Mouse (Mus musculus) lung, postnatal 0 days (tissue): ENCODE results near the gene Dlgap1. TPM values are rescaled to one million over a fixed set of nuclear protein-coding genes. Genes with fewer than 3 reads are reported as not detected.

Experiments used
- ATAC-seq: fragments of 200-750 bp; cut with Nextera tagmentation; 2 replicates; pipeline ENCODE4 v1.8.0; 2017; ENCODE audit warnings: moderate library complexity
- DNase-seq: peaks from one replicate; pipeline ENCODE4 v3.0.0-alpha.2; 2016; ENCODE audit warnings: low spot score
- H3K27ac ChIP-seq: fragments of 300-500 bp; sonication (generic); 2 replicates; pipeline ENCODE4 v1.5.1; 2014; ENCODE audit warnings: antibody characterized with exemption, mild to moderate bottlenecking, low read length, mixed read lengths
- H3K27me3 ChIP-seq: fragments of 300-500 bp; sonication (generic); replicated peaks from 2 replicates; pipeline ENCODE4 v1.6.1; 2014; ENCODE audit warnings: low read length, mixed read lengths; ENCODE audit not compliant: insufficient read depth
- H3K36me3 ChIP-seq: fragments of 300-500 bp; sonication (generic); 2 replicates; pipeline ENCODE4 v1.6.1; 2014; ENCODE audit warnings: low read length, mixed read lengths; ENCODE audit not compliant: insufficient read depth
- H3K4me1 ChIP-seq: fragments of 300-500 bp; sonication (generic); 2 replicates; pipeline ENCODE4 v1.6.1; 2014; ENCODE audit warnings: antibody characterized with exemption, low read depth, low read length, mixed read lengths; ENCODE audit not compliant: insufficient read depth
- H3K4me2 ChIP-seq: fragments of 300-500 bp; sonication (generic); replicated peaks from 2 replicates; pipeline ENCODE4 v1.6.1; 2014; ENCODE audit warnings: low read depth, mild to moderate bottlenecking, low read length, moderate library complexity, mixed read lengths
- H3K4me3 ChIP-seq: fragments of 300-500 bp; sonication (generic); 2 replicates; pipeline ENCODE4 v1.5.1; 2014; ENCODE audit warnings: low read depth, low read length
- H3K9ac ChIP-seq: fragments of 300-500 bp; sonication (generic); replicated peaks from 2 replicates; pipeline ENCODE4 v1.6.1; 2014; ENCODE audit warnings: low read depth, mild to moderate bottlenecking
- H3K9me3 ChIP-seq: fragments of 300-500 bp; sonication (generic); 2 replicates; pipeline ENCODE4 v1.6.1; 2016; ENCODE audit warnings: low read length, mixed read lengths
- CTCF ChIP-seq: IDR thresholded peaks from 2 replicates; pipeline ENCODE4 v1.5.1; 2016; ENCODE audit warnings: antibody characterized with exemption, mild to moderate bottlenecking
- EP300 ChIP-seq: IDR thresholded peaks from 2 replicates; pipeline ENCODE4 v1.6.1; 2016; ENCODE audit warnings: antibody characterized with exemption, mild to moderate bottlenecking, control low read depth
- WGBS: fragments of 180-500 bp; shearing (Covaris S2); extraction: QIAGEN DNeasy Blood & Tissue Kit; methylation state at CpG from one replicate; pipeline ENCODE4 v1.1.7; 2014; 5-methylcytosine and 5-hydroxymethylcytosine counted together
- polyA plus RNA-seq: library from polyadenylated mRNA; unstranded; fragments of >200 nt; fragmentation: Nextera tagmentation; extraction: Ambion mirVana; gene quantifications from 2 replicates; pipeline ENCODE4 v1.2.1, GENCODE M21; 2015

Gene Dlgap1
- polyA plus RNA-seq, 1 experiment from 2014 or later: 0.26 TPM

DNA sequence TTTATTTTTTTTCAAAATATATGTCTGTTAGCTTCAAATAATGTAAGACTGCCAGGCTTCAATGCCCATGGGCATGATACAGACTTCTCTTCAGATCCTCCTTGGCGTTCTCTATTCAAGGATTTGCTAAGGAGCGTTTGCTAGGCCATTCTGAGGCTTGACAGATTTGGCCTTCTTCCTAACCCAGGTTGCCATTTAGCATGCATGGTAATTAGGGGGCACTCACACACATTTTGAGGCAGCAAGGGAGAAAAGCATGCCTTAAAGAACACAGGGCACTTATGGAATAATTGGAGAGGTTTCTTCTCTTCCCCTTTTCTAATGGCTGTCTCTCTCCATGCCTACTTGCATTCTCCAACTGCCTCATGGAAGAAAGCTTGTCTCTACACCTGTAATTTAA, 53.7 kb downstream of the Dlgap1 start:
- 76% methylated on average over 2 of the region's 2 CpGs for WGBS
- Histone ChIP-seq H3K4me2 (no peak overlapping the region), H3K27me3 (no peaks in the 10 kb centered on the region), H3K4me1 (no peaks in the 10 kb centered on the region), H3K9ac (no peak overlapping the region), H3K4me3 (no peak overlapping the region), H3K27ac (no peak overlapping the region), H3K9me3 (no peaks in the 10 kb centered on the region), H3K36me3 (no peaks in the 10 kb centered on the region)
- no peak for TF ChIP-seq CTCF
- TF ChIP-seq EP300: no peak
- ATAC-seq: no peak
- DNase-seq: no peak

DNA sequence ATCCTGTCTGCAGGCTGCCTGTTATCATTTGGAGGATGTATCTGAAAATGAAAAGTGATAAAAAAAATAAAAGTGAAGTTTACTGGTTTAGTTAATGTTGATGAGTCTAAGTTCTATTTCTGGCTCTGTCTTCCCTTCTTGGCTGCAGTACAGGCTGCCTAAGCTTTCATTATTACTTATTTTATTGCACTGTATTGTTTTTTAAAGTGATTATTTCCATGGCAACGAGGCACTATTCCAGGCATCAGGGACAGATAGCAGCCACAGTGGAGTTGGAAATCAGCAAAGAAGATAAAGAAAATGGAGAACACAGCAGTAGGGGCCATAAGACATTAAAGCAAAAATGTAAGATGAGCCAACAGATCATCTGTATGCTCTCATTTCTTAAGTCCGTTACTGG, 66.0 kb downstream of the Dlgap1 start:
- Histone ChIP-seq H3K9ac (no peak overlapping the region), H3K27ac (no peak overlapping the region), H3K4me1 (no peaks in the 10 kb centered on the region), H3K9me3 (no peaks in the 10 kb centered on the region), H3K36me3 (no peaks in the 10 kb centered on the region), H3K27me3 (no peaks in the 10 kb centered on the region), H3K4me3 (no peak overlapping the region), H3K4me2 (no peak overlapping the region)
- WGBS: 41% methylated on average over 2 of the region's 2 CpGs
- ATAC-seq (no peak), DNase-seq (no peak)
- no peak for TF ChIP-seq EP300
- no peak for TF ChIP-seq CTCF

DNA sequence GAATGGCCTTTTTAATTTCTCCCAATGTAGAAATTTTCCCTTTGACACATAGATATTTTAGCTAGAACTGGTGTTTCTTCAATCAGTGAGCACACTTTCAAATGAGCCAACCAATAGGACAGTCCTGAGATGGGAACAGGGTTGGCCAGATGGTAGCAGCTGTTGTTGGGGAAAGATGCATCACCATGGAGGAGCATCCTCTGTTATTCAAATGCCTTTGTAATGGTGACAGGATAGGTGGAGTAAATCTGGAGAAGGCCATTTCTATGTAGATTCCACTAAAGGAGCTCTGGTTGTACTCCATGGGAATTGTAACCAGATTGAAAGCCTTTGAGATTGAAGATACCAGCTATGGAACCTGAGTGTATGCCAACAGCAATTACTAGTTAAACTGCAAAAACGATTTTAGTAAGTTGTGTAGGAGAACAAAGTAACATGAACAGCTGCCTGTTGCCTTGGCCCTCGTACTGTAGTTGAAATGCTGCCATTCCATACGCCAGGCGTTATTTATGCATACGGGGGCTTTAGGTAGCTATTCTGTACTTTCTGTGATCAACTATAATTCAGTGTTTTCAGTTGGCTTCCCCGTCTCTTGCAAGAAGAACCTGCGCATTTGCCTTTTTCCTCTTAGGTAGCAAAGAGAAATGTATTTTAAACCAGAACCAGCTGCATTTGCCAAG, 72.0 kb downstream of the Dlgap1 start:
- H3K9ac ChIP-seq: no peak overlapping the region
- H3K27me3 ChIP-seq: no peaks in the 10 kb centered on the region
- no peak overlapping the region for H3K4me3 ChIP-seq
- no peaks in the 10 kb centered on the region for H3K36me3 ChIP-seq
- no peak for DNase-seq
- no peak for ATAC-seq
- no peak overlapping the region for H3K27ac ChIP-seq
- H3K4me2 ChIP-seq: no peak overlapping the region
- H3K9me3 ChIP-seq: no peaks in the 10 kb centered on the region
- WGBS: 68% methylated on average over 7 of the region's 7 CpGs
- no peaks in the 10 kb centered on the region for H3K4me1 ChIP-seq
- TF ChIP-seq CTCF: no peak
- TF ChIP-seq EP300: no peak

DNA sequence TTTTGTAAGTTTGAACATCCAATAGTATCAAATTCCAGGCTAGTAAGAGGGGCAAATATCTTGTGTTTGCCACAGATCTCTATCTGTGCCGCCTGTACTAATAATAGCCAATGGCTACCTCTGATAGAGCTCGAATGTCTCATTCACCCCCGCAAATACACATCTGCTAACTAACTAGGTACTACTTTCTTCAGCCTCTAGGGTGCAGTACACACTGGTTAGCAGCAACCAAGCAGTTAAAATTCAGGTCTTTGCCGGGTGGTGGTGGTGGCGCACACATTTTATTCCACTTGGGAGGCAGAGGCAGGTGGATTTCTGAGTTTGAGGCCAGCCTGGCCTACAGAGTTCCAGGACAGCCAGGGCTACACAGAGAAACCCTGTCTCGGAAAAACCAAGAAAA, 99.4 kb downstream of the Dlgap1 start:
- no peak overlapping the region for H3K4me3 ChIP-seq

DNA sequence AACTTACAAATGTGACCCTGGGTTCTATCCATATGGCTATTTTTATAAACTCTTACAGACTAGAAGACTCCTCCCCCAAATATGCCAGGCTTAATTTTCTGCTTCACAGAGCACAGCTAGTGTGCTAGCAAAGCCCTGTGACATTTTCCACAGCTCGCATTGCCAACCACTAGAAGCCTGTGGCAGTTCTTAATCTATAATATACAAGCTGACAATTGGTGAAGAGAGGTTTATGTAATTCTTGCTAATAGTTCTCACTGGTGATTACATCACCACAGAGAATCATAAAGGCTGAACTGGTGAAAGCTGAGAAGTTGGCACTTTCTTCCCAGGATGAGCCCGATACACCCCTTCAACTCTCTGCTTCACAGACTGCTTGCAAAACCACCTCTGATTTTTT, 103.2 kb downstream of the Dlgap1 start:
- 67% methylated on average over 2 of the region's 2 CpGs for WGBS
- H3K9ac ChIP-seq: no peak overlapping the region

More for the DNA sequence above, 99.4 kb downstream of the Dlgap1 start:
- Histone ChIP-seq H3K27me3 (no peaks in the 10 kb centered on the region), H3K27ac (no peak overlapping the region), H3K9me3 (no peaks in the 10 kb centered on the region), H3K4me1 (no peaks in the 10 kb centered on the region), H3K9ac (no peak overlapping the region), H3K4me2 (no peak overlapping the region), H3K36me3 (no peaks in the 10 kb centered on the region)
- DNase-seq (no peak), ATAC-seq (no peak)
- TF ChIP-seq CTCF: no peak
- WGBS: 73% methylated on average over 6 of the region's 6 CpGs

DNA sequence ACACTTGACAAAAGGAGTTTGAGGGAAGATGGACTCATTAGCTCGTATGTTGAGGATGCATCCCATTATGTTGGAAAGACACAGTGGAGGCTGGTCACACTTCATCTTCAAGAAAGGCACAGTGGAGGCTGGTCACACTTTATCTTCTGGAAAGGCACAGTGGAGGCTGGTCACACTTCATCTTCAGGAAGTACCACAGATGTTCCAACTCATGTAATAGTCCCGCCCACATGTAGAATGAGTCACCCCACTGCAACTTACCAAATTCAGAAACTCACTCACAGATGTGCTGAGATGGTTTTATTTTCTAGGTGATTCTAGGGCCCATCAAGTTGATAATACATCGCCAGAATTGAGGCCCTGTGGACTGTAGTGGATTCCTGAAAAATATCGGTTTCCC, 119.3 kb downstream of the Dlgap1 start:
- Histone ChIP-seq H3K4me1 (no peaks in the 10 kb centered on the region), H3K4me3 (no peak overlapping the region), H3K27ac (no peak overlapping the region), H3K9me3 (no peaks in the 10 kb centered on the region), H3K27me3 (no peaks in the 10 kb centered on the region), H3K36me3 (no peaks in the 10 kb centered on the region), H3K9ac (no peak overlapping the region), H3K4me2 (no peak overlapping the region)
- WGBS: 92% methylated on average over 4 of the region's 4 CpGs
- DNase-seq (no peak), ATAC-seq (no peak)
- TF ChIP-seq CTCF (no peak), EP300 (no peak)

More for the DNA sequence above, 103.2 kb downstream of the Dlgap1 start:
- H3K4me3 ChIP-seq: no peak overlapping the region
- no peaks in the 10 kb centered on the region for H3K27me3 ChIP-seq
- no peak overlapping the region for H3K27ac ChIP-seq
- H3K4me2 ChIP-seq: no peak overlapping the region
- no peaks in the 10 kb centered on the region for H3K4me1 ChIP-seq
- H3K9me3 ChIP-seq: no peaks in the 10 kb centered on the region
- H3K36me3 ChIP-seq: no peaks in the 10 kb centered on the region
- DNase-seq (no peak), ATAC-seq (no peak)
- no peak for TF ChIP-seq CTCF
- no peak for TF ChIP-seq EP300

DNA sequence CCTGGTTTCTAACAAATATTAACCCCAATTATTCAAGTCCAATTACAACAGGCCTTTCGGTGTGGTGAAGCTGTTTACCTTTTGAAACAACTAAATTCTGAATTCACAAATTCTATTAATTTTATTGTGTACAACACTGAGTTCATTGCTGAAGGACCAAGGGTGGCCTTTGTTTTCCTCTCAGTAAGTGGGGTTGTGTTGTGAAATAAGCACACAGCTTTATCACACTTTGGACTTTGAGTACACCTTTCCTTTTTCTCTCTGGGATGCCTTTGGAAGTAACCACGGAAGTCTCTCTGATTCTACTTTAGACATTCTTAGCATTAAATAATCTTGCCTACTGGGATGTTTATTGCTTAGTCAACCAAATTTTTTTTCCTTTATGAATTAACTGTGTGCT, 121.9 kb downstream of the Dlgap1 start:
- no peaks in the 10 kb centered on the region for H3K27me3 ChIP-seq
- H3K4me1 ChIP-seq: no peaks in the 10 kb centered on the region
- no peak for DNase-seq
- no peaks in the 10 kb centered on the region for H3K9me3 ChIP-seq
- no peak overlapping the region for H3K4me3 ChIP-seq
- TF ChIP-seq EP300 (no peak), CTCF (no peak)
- no peak for ATAC-seq
- WGBS: 82% methylated on average over 2 of the region's 2 CpGs
- H3K9ac ChIP-seq: no peak overlapping the region
- H3K27ac ChIP-seq: no peak overlapping the region
- no peak overlapping the region for H3K4me2 ChIP-seq
- H3K36me3 ChIP-seq: no peaks in the 10 kb centered on the region
